Mouse (Mus musculus) limb, embryonic 12.5 days (tissue): Measurements from ENCODE around the gene Cadps. TPM values are rescaled to one million over a fixed set of nuclear protein-coding genes. Genes with fewer than 3 reads are reported as not detected.

Source experiments
- ATAC-seq: fragments of 200-750 bp; cut with Nextera tagmentation; 2 replicates; pipeline ENCODE4 v1.8.0; 2017; ENCODE audit warnings: low read depth, moderate TSS enrichment; ENCODE audit not compliant: insufficient number of reproducible peaks, insufficient read depth, low FRiP score, low TSS enrichment
- H3K27ac ChIP-seq: fragments of 300-500 bp; sonication (generic); 2 replicates; pipeline ENCODE4 v1.5.1; 2016; ENCODE audit warnings: mild to moderate bottlenecking, moderate library complexity
- H3K27me3 ChIP-seq: fragments of 300-500 bp; sonication (generic); 2 replicates; pipeline ENCODE4 v1.6.1; 2016; ENCODE audit warnings: mild to moderate bottlenecking, moderate library complexity
- H3K36me3 ChIP-seq: fragments of 300-500 bp; sonication (generic); 2 replicates; pipeline ENCODE4 v1.6.1; 2016; ENCODE audit warnings: mild to moderate bottlenecking, moderate library complexity
- H3K4me1 ChIP-seq: fragments of 300-500 bp; sonication (generic); replicated peaks from 2 replicates; pipeline ENCODE4 v1.6.1; 2016
- H3K4me2 ChIP-seq: fragments of 300-500 bp; sonication (generic); 2 replicates; pipeline ENCODE4 v1.6.1; 2016; ENCODE audit warnings: mild to moderate bottlenecking, moderate library complexity
- H3K4me3 ChIP-seq: fragments of 300-500 bp; sonication (generic); replicated peaks from 2 replicates; pipeline ENCODE4 v1.5.1; 2016; ENCODE audit warnings: mild to moderate bottlenecking
- H3K9ac ChIP-seq: fragments of 300-500 bp; sonication (generic); replicated peaks from 2 replicates; pipeline ENCODE4 v1.6.1; 2016; ENCODE audit warnings: mild to moderate bottlenecking, moderate library complexity
- H3K9me3 ChIP-seq: fragments of 300-500 bp; sonication (generic); 2 replicates; pipeline ENCODE4 v1.6.1; 2016; ENCODE audit warnings: mild to moderate bottlenecking, moderate library complexity
- WGBS: fragments of 180-500 bp; shearing (Covaris S2); methylation state at CpG from one replicate; pipeline ENCODE4 v1.1.7; 2016; 5-methylcytosine and 5-hydroxymethylcytosine counted together
- polyA plus RNA-seq: library from polyadenylated mRNA; unstranded; fragments of >200 nt; fragmentation: Nextera tagmentation; extraction: Ambion mirVana; gene quantifications from 2 replicates; pipeline ENCODE4 v1.2.1, GENCODE M21; 2016

Cadps gene
- polyA plus RNA-seq, 1 experiment from 2014 or later, result 1.1 TPM

- 46% methylated on average over 6 of the region's 6 CpGs for WGBS
- no peaks in the 10 kb centered on the region for H3K27me3 ChIP-seq
- no peaks in the 10 kb centered on the region for H3K9me3 ChIP-seq
- no peak overlapping the region for H3K27ac ChIP-seq
- no peaks in the 10 kb centered on the region for H3K4me1 ChIP-seq
- H3K9ac ChIP-seq, result no peak overlapping the region
- H3K4me3 ChIP-seq, result no peak overlapping the region
- no peaks in the 10 kb centered on the region for H3K36me3 ChIP-seq
- 0 out of 2 replicates have a peak, but pooled peaks have one; percentile 20 for ATAC-seq
- H3K4me2 ChIP-seq, result no peak overlapping the region
Observed at GRCm38 (mm10) chr14:12551353-12551752, 271.5 kb downstream of the Cadps start.

DNA sequence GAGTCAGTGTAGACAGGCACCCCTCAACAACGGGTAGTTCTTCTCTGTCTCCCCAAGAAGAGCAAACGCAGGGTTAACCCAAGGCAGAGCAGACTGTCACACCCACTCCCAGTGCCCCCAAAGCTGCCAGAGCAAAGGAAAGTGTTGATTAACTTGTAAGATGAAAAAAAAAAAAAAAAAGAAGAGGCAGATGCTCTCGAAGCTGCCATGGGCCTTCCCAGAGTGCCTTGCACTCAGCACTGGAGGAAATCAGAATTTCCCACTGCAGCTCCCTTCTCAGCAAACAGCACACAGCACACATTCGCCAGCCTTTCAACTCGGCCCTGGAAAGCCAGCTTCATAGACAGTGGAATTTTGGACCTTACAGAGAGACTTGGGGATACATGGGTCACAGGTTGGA lies 271.9 kb downstream of the Cadps start:
- Histone ChIP-seq H3K27me3 (no peaks in the 10 kb centered on the region), H3K4me2 (no peak overlapping the region), H3K36me3 (no peaks in the 10 kb centered on the region), H3K4me1 (no peaks in the 10 kb centered on the region), H3K27ac (no peak overlapping the region), H3K9me3 (no peaks in the 10 kb centered on the region), H3K4me3 (no peak overlapping the region), H3K9ac (no peak overlapping the region)
- ATAC-seq, result no peak
- WGBS, result 54% methylated on average over 5 of the region's 5 CpGs

GRCm38 (mm10) chr14:12549290-12549689 lies 273.6 kb downstream of the Cadps start:
- no peak overlapping the region for H3K4me3 ChIP-seq
- H3K36me3 ChIP-seq, result no peaks in the 10 kb centered on the region
- no peak overlapping the region for H3K9ac ChIP-seq
- H3K4me2 ChIP-seq, result no peak overlapping the region
- H3K27me3 ChIP-seq, result no peaks in the 10 kb centered on the region
- H3K9me3 ChIP-seq, result no peaks in the 10 kb centered on the region
- H3K4me1 ChIP-seq, result no peaks in the 10 kb centered on the region
- H3K27ac ChIP-seq, result no peak overlapping the region
- no peak for ATAC-seq

DNA sequence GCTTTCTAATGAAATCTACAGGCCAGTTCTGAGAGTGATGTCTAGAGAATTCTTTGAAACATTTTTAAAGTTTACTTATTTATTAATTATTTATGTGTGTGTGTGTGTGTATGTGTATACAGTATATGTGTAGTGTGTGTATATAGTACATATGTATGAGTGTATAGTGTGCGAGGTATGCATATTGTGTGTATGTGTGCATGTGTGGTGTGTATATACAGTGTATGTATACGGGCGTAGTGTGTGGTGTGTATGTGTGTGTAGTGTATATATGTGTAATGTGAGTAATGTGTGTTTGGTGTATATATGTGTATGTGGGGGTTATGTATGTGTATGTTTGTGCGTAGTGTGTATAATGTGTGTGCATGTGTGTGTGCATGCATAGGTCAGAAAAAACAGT lies 275.4 kb downstream of the Cadps start:
- Histone ChIP-seq H3K27ac (no peak overlapping the region), H3K4me3 (no peak overlapping the region), H3K4me2 (no peak overlapping the region), H3K27me3 (no peaks in the 10 kb centered on the region), H3K9ac (no peak overlapping the region), H3K36me3 (no peaks in the 10 kb centered on the region), H3K4me1 (no peaks in the 10 kb centered on the region), H3K9me3 (no peaks in the 10 kb centered on the region)
- ATAC-seq, result no peak
- 94% methylated on average over 4 of the region's 4 CpGs for WGBS

GRCm38 (mm10) chr14:12541733-12542132 lies 281.1 kb downstream of the Cadps start:
- Histone ChIP-seq H3K27me3 (0 out of 2 replicates have a peak, but pooled peaks cover 3% of the 10 kb centered on the region), H3K4me1 (no peaks in the 10 kb centered on the region), H3K9ac (no peak overlapping the region), H3K36me3 (no peaks in the 10 kb centered on the region), H3K4me2 (no peak overlapping the region), H3K4me3 (no peak overlapping the region), H3K27ac (no peak overlapping the region), H3K9me3 (no peaks in the 10 kb centered on the region)
- 51% methylated on average over 2 of the region's 2 CpGs for WGBS
- no peak for ATAC-seq

DNA sequence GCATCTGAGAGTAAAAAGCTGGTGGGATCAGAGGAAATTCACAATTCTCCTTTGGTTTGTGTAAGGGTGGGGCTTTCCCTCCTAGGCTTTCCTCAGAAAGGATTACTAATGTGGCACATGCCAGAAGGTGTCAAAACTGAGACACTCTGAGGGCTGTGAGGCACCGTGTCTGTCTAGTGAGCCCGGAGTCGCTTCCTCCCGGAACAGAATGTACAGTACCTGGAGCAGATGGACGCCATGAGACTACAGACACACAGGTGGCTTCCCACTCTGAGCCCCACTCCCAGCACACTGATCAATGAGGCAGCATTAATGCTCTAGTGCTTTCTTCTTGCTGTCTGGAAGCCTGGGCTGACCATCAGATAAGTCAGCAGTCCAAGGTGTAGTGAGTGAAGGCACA lies 283.8 kb downstream of the Cadps start:
- Histone ChIP-seq H3K27me3 (0 out of 2 replicates have a peak, but pooled peaks cover 3% of the 10 kb centered on the region), H3K4me1 (no peaks in the 10 kb centered on the region), H3K9me3 (no peaks in the 10 kb centered on the region), H3K27ac (no peak overlapping the region), H3K36me3 (no peaks in the 10 kb centered on the region), H3K9ac (no peak overlapping the region), H3K4me3 (no peak overlapping the region), H3K4me2 (no peak overlapping the region)
- 80% methylated on average over 5 of the region's 5 CpGs for WGBS
- no peak for ATAC-seq

DNA sequence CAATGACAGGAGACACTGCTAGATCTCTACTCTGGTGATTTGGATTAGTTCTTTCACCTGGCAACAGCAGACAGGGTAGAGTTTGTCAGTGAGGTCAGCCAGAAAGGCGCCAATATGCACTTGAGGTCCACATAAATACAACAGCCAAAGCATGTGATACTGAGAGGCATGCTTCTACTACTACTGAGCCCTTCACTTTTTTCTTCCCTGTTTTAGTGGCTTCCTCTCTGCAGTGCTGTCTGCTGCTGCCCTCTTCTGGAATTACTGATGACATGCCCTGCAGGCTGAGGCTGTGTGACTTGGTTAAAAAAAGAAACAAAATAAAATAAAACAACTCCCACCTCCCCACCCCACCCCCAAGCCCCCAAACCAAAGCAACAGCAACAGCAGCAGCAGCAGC lies 291.8 kb downstream of the Cadps start:
- no peaks in the 10 kb centered on the region for H3K36me3 ChIP-seq
- H3K4me1 ChIP-seq, result 0 out of 2 replicates have a peak, but pooled peaks cover 3% of the 10 kb centered on the region
- no peak overlapping the region for H3K4me2 ChIP-seq
- peaks cover 3% of the 10 kb centered on the region; the same call in 1 of the 2 replicates for H3K27me3 ChIP-seq
- no peak for ATAC-seq
- WGBS, result 26% methylated on average over 1 of the region's 1 CpGs
- no peak overlapping the region for H3K4me3 ChIP-seq
- H3K9me3 ChIP-seq, result no peaks in the 10 kb centered on the region
- H3K9ac ChIP-seq, result no peak overlapping the region
- no peak overlapping the region for H3K27ac ChIP-seq

GRCm38 (mm10) chr14:12530554-12530953 lies 292.3 kb downstream of the Cadps start:
- Histone ChIP-seq H3K4me2 (no peak overlapping the region), H3K9me3 (no peaks in the 10 kb centered on the region), H3K36me3 (no peaks in the 10 kb centered on the region), H3K4me3 (no peak overlapping the region), H3K27me3 (peaks cover 3% of the 10 kb centered on the region; the same call in 1 of the 2 replicates), H3K27ac (no peak overlapping the region), H3K4me1 (0 out of 2 replicates have a peak, but pooled peaks cover 3% of the 10 kb centered on the region), H3K9ac (no peak overlapping the region)
- no peak for ATAC-seq
- 60% methylated on average over 3 of the region's 3 CpGs for WGBS

- H3K27ac ChIP-seq, result no peak overlapping the region
- H3K9me3 ChIP-seq, result no peaks in the 10 kb centered on the region
- H3K4me1 ChIP-seq, result 0 out of 2 replicates have a peak, but pooled peaks cover 3% of the 10 kb centered on the region
- no peak overlapping the region for H3K4me3 ChIP-seq
- H3K27me3 ChIP-seq, result peaks cover 3% of the 10 kb centered on the region; the same call in 1 of the 2 replicates
- 0 out of 2 replicates have a peak, but pooled peaks have one; percentile 47 for ATAC-seq
- WGBS, result 14% methylated on average over 11 of the region's 11 CpGs
- H3K9ac ChIP-seq, result no peak overlapping the region
- no peaks in the 10 kb centered on the region for H3K36me3 ChIP-seq
- H3K4me2 ChIP-seq, result peak overlapping the region; percentile 2; the same call in 1 of the 2 replicates
Observed at GRCm38 (mm10) chr14:12529961-12530542, 292.8 kb downstream of the Cadps start.

GRCm38 (mm10) chr14:12527296-12527695 lies 295.6 kb downstream of the Cadps start:
- WGBS, result 76% methylated on average over 5 of the region's 5 CpGs
- H3K9me3 ChIP-seq, result no peaks in the 10 kb centered on the region
- H3K36me3 ChIP-seq, result no peaks in the 10 kb centered on the region
- no peak overlapping the region for H3K9ac ChIP-seq
- H3K4me1 ChIP-seq, result 0 out of 2 replicates have a peak, but pooled peaks cover 3% of the 10 kb centered on the region
- ATAC-seq, result no peak
- H3K4me2 ChIP-seq, result no peak overlapping the region
- no peak overlapping the region for H3K27ac ChIP-seq
- peaks cover 3% of the 10 kb centered on the region; the same call in 1 of the 2 replicates for H3K27me3 ChIP-seq
- no peak overlapping the region for H3K4me3 ChIP-seq

- no peaks in the 10 kb centered on the region for H3K9me3 ChIP-seq
- WGBS, result 88% methylated on average over 7 of the region's 7 CpGs
- no peaks in the 10 kb centered on the region for H3K27me3 ChIP-seq
- no peak for ATAC-seq
- no peak overlapping the region for H3K4me3 ChIP-seq
- no peak overlapping the region for H3K9ac ChIP-seq
- H3K4me2 ChIP-seq, result no peak overlapping the region
- no peaks in the 10 kb centered on the region for H3K4me1 ChIP-seq
- no peak overlapping the region for H3K27ac ChIP-seq
- no peaks in the 10 kb centered on the region for H3K36me3 ChIP-seq
Observed at GRCm38 (mm10) chr14:12507018-12507417, 315.9 kb downstream of the Cadps start.
